Mouse (Mus musculus) midbrain, embryonic 11.5 days (tissue): ENCODE measurements at regions not wholly inside any gene's neighbourhood (a gene's known extent, or its start where the extent isn't known, plus 50 kb on each side); places are given as distances from the start of the nearest gene placed in this dataset.

Experiments
- ATAC-seq: fragments of 200-750 bp; cut with Nextera tagmentation; 2 replicates; pipeline ENCODE4 v1.8.0; 2017; ENCODE audit warnings: moderate TSS enrichment, moderate library complexity; ENCODE audit not compliant: low FRiP score
- DNase-seq: peaks from one replicate; pipeline ENCODE4 v3.0.0; 2015; ENCODE audit warnings: low spot score; ENCODE audit errors: missing footprints
- H3K27ac ChIP-seq: fragments of 300-500 bp; sonication (generic); 2 replicates; pipeline ENCODE4 v1.5.1; 2014; ENCODE audit warnings: low read depth, low read length
- H3K27me3 ChIP-seq: fragments of 300-500 bp; sonication (generic); 2 replicates; pipeline ENCODE4 v1.6.1; 2014; ENCODE audit warnings: mild to moderate bottlenecking, low read length, moderate library complexity, mixed read lengths; ENCODE audit not compliant: control insufficient read depth, insufficient read depth
- H3K36me3 ChIP-seq: fragments of 300-500 bp; sonication (generic); 2 replicates; pipeline ENCODE4 v1.6.1; 2014; ENCODE audit warnings: mild to moderate bottlenecking, low read length, moderate library complexity, mixed read lengths; ENCODE audit not compliant: control insufficient read depth, insufficient read depth
- H3K4me1 ChIP-seq: fragments of 300-500 bp; sonication (generic); 2 replicates; pipeline ENCODE4 v1.6.1; 2014; ENCODE audit warnings: low read length; ENCODE audit not compliant: control insufficient read depth, insufficient read depth
- H3K4me2 ChIP-seq: fragments of 300-500 bp; sonication (generic); 2 replicates; pipeline ENCODE4 v1.6.1; 2014; ENCODE audit warnings: mild to moderate bottlenecking, moderate library complexity
- H3K4me3 ChIP-seq: fragments of 300-500 bp; sonication (generic); 2 replicates; pipeline ENCODE4 v1.5.1; 2014; ENCODE audit warnings: low read depth, low read length
- H3K9ac ChIP-seq: fragments of 300-500 bp; sonication (generic); 2 replicates; pipeline ENCODE4 v1.6.1; 2014; ENCODE audit warnings: low read length
- H3K9me3 ChIP-seq: fragments of 300-500 bp; sonication (generic); 2 replicates; pipeline ENCODE4 v1.6.1; 2016; ENCODE audit warnings: low read length; ENCODE audit not compliant: control insufficient read depth
- WGBS: fragments of 180-500 bp; shearing (Covaris S2); extraction: QIAGEN DNeasy Blood & Tissue Kit; methylation state at CpG from one replicate; pipeline ENCODE4 v1.1.7; 2014; 5-methylcytosine and 5-hydroxymethylcytosine counted together

DNA sequence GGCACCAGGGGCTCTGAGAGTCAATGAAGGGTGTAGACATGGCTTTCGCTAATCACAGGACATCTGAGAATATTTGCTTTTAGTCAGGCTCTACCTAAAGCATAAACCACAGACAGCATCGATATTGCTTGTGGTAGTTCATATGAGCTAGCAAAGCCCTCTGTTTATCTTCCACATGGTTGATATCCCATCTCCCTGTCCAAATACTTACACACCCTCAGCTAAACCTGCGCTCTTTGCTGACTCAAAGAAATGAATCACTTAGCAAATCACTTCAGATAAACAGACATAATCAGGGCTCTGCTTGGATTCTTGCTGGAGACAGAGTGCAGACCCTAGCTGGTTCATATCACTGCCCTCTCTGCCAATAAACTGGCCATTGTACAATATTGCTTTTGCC, 298.8 kb downstream of the Rnd3 start:
- 91% methylated on average over 3 of the region's 3 CpGs for WGBS

DNA sequence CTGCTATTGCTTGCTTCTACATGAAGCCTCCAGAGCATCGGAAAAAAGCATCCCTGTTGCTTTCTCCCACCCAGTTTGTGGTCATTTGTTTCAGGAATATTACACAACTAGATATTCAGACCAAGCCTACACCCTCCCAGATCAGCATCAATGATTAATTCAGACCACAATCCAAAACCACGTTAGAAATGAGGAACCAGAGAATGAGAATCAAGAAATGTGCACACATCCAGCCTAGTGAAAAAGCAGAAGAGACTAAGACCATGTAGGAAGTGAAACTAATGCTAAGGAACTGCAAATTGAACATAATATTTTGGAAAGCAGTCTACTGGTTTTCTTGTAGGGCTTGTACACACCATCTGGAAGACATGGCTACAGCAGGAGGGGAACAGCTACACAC, 307.0 kb downstream of the Rnd3 start:
- Histone ChIP-seq H3K4me3 (no peak overlapping the region), H3K27me3 (no peaks in the 10 kb centered on the region), H3K4me1 (no peaks in the 10 kb centered on the region), H3K9me3 (no peaks in the 10 kb centered on the region), H3K4me2 (no peak overlapping the region), H3K36me3 (no peaks in the 10 kb centered on the region), H3K9ac (no peak overlapping the region), H3K27ac (no peak overlapping the region)
- DNase-seq (no peak), ATAC-seq (no peak)
- WGBS: 85% methylated on average over 2 of the region's 2 CpGs

More for the DNA sequence above, 298.8 kb downstream of the Rnd3 start:
- no peak overlapping the region for H3K9ac ChIP-seq
- H3K4me2 ChIP-seq: no peak overlapping the region
- no peaks in the 10 kb centered on the region for H3K4me1 ChIP-seq
- peak; percentile 75 for DNase-seq
- H3K9me3 ChIP-seq: no peaks in the 10 kb centered on the region
- no peaks in the 10 kb centered on the region for H3K27me3 ChIP-seq
- H3K4me3 ChIP-seq: no peak overlapping the region
- ATAC-seq: no peak
- H3K36me3 ChIP-seq: no peaks in the 10 kb centered on the region
- H3K27ac ChIP-seq: no peak overlapping the region

DNA sequence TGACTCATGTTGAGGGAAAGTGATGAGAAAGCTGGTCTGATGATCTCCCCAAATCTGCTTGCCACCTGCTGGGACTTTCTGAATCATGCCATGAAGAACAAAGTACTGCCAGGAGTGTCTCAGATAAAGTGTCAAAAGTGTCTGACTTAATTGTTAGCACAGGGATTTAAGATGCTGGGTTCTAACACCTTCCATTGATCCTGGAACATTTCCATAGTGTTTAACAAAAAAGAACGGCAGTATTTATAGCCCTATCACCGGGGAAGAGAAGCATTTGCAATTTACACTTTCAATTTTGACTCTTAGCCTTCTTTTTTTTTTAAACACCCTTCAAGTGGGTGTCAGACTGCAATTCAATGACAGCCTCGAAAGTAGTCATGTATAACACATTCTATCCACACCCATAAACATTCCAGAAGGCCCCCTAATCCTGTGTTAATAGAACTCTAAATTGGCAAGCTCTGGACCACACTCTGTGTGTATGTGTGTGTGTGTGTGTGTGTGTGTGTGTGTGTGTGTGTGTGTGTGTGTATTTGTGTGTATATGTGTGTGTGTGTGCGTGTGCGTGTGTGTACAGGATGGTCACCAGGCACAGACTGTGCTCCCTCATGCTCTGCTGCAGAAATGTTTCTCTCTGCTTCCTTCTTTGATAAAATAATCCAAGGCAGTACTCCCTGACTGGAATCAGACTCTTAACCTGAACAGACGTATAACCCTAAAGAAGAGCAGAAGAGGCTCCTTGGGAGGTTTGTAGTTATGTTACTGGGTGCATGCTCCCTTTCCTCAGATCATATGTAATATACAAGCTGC, 313.2 kb downstream of the Rnd3 start:
- no peak overlapping the region for H3K9ac ChIP-seq
- no peaks in the 10 kb centered on the region for H3K36me3 ChIP-seq
- DNase-seq (peak; percentile 41), ATAC-seq (no peak)
- no peak overlapping the region for H3K4me3 ChIP-seq
- H3K27ac ChIP-seq: no peak overlapping the region
- no peaks in the 10 kb centered on the region for H3K27me3 ChIP-seq
- H3K4me1 ChIP-seq: peaks cover 5% of the 10 kb centered on the region
- no peaks in the 10 kb centered on the region for H3K9me3 ChIP-seq
- no peak overlapping the region for H3K4me2 ChIP-seq
- WGBS: 61% methylated on average over 6 of the region's 6 CpGs

DNA sequence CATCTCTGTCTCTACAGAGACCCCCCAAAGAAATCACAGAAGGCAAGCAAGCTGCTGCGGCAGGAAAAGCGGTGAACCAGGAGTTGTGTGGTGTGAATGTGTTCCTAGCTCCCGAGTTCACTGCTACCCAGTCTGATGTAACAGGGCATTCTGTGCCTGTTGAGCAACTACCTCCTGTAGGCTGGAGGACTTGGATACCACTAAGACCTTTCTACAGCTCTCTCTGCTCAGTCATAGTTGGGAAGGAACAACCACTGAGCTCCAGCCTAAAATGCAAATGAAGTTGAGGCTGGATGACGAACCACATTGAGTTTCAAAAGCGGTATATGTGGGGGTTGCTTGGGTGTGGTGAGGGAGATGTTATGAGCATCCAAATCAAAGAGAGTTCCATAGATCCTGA, 315.1 kb downstream of the Rnd3 start:
- H3K27ac ChIP-seq: no peak overlapping the region
- H3K4me2 ChIP-seq: no peak overlapping the region
- no peak overlapping the region for H3K9ac ChIP-seq
- no peaks in the 10 kb centered on the region for H3K27me3 ChIP-seq
- DNase-seq: peak; percentile 80
- no peak overlapping the region for H3K4me3 ChIP-seq
- no peak for ATAC-seq
- H3K4me1 ChIP-seq: peaks cover 5% of the 10 kb centered on the region
- no peaks in the 10 kb centered on the region for H3K9me3 ChIP-seq
- WGBS: 90% methylated on average over 5 of the region's 5 CpGs
- no peaks in the 10 kb centered on the region for H3K36me3 ChIP-seq

GRCm38 (mm10) chr2:50832471-50832870, 316.4 kb downstream of the Rnd3 start:
- 40% methylated on average over 4 of the region's 4 CpGs for WGBS
- Histone ChIP-seq H3K27me3 (no peaks in the 10 kb centered on the region), H3K4me2 (no peak overlapping the region), H3K4me3 (no peak overlapping the region), H3K9me3 (no peaks in the 10 kb centered on the region), H3K27ac (no peak overlapping the region), H3K36me3 (no peaks in the 10 kb centered on the region), H3K4me1 (peaks cover 5% of the 10 kb centered on the region), H3K9ac (no peak overlapping the region)
- peak; percentile 70; the same call in 1 of the 2 replicates for ATAC-seq
- no peak for DNase-seq

- peak; percentile 85 for DNase-seq
- no peak overlapping the region for H3K4me2 ChIP-seq
- H3K4me3 ChIP-seq: no peak overlapping the region
- H3K9me3 ChIP-seq: no peaks in the 10 kb centered on the region
- no peak overlapping the region for H3K27ac ChIP-seq
- H3K27me3 ChIP-seq: no peaks in the 10 kb centered on the region
- no peak overlapping the region for H3K9ac ChIP-seq
- H3K4me1 ChIP-seq: peaks cover 5% of the 10 kb centered on the region
- no peak for ATAC-seq
- no peaks in the 10 kb centered on the region for H3K36me3 ChIP-seq
- 77% methylated on average over 5 of the region's 5 CpGs for WGBS
Measured at GRCm38 (mm10) chr2:50830056-50830720, 318.7 kb downstream of the Rnd3 start.

DNA sequence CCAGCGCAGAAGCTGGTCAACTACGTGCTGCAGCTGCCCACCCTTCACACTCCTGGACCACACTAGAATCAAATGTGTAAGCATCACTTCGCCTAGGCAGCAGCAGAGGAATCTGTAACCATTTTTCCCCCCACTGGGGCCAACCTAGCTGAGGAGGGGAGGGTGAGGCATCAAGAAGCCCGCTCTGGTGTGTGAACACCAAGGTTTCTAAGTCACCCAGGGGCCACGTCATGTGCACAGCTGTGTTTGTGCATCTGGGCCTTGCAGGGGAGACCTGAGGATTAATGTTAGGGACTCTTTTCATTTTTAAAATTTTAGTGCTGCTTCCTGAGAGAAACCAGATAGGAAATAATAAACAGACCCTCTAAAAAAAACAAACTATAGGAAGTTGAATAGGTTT, 321.8 kb downstream of the Rnd3 start:
- Histone ChIP-seq H3K4me3 (no peak overlapping the region), H3K4me2 (no peak overlapping the region), H3K27me3 (no peaks in the 10 kb centered on the region), H3K9me3 (no peaks in the 10 kb centered on the region), H3K36me3 (no peaks in the 10 kb centered on the region), H3K4me1 (no peaks in the 10 kb centered on the region), H3K9ac (no peak overlapping the region), H3K27ac (no peak overlapping the region)
- DNase-seq: no peak
- ATAC-seq: no peak
- 78% methylated on average over 5 of the region's 5 CpGs for WGBS

GRCm38 (mm10) chr2:50826537-50826936, 322.4 kb downstream of the Rnd3 start:
- no peak overlapping the region for H3K27ac ChIP-seq
- WGBS: 91% methylated on average over 3 of the region's 3 CpGs
- H3K4me2 ChIP-seq: no peak overlapping the region
- ATAC-seq (no peak), DNase-seq (peak; percentile 79)
- H3K27me3 ChIP-seq: no peaks in the 10 kb centered on the region
- no peaks in the 10 kb centered on the region for H3K9me3 ChIP-seq
- H3K36me3 ChIP-seq: no peaks in the 10 kb centered on the region
- no peaks in the 10 kb centered on the region for H3K4me1 ChIP-seq
- no peak overlapping the region for H3K9ac ChIP-seq
- no peak overlapping the region for H3K4me3 ChIP-seq

GRCm38 (mm10) chr2:50825626-50826025, 323.3 kb downstream of the Rnd3 start:
- ATAC-seq: no peak
- Histone ChIP-seq H3K36me3 (no peaks in the 10 kb centered on the region), H3K27me3 (no peaks in the 10 kb centered on the region), H3K4me1 (no peaks in the 10 kb centered on the region), H3K4me3 (no peak overlapping the region), H3K27ac (no peak overlapping the region), H3K4me2 (no peak overlapping the region), H3K9ac (no peak overlapping the region), H3K9me3 (no peaks in the 10 kb centered on the region)
- no peak for DNase-seq
- WGBS: 78% methylated on average over 5 of the region's 5 CpGs
